Mouse (Mus musculus) liver, adult 2 months (tissue): ENCODE measurements around the gene Cpox. TPM values are rescaled to one million over a fixed set of nuclear protein-coding genes. Genes with fewer than 3 reads are reported as not detected.

ENCODE experiments used
- DNase-seq: peaks from one replicate; pipeline ENCODE4 v3.0.0-alpha.2; 2011; ENCODE audit warnings: low read depth, low spot score; ENCODE audit errors: extremely low read depth
- H3K27ac ChIP-seq: fragments of 200-500 bp; replicated peaks from 2 replicates; pipeline ENCODE4 v1.5.1; 2012; ENCODE audit warnings: low read depth, mild to moderate bottlenecking, control low read depth, inconsistent platforms, low read length; ENCODE audit not compliant: insufficient read depth
- H3K27me3 ChIP-seq: fragments of 200-500 bp; 2 replicates; pipeline ENCODE4 v1.6.1; 2012; ENCODE audit warnings: mild to moderate bottlenecking, moderate library complexity, low read length, inconsistent platforms; ENCODE audit not compliant: control insufficient read depth, insufficient read depth
- H3K36me3 ChIP-seq: fragments of 200-500 bp; 2 replicates; pipeline ENCODE4 v1.6.1; 2012; ENCODE audit warnings: low read length, inconsistent platforms; ENCODE audit not compliant: control insufficient read depth, insufficient read depth
- H3K4me1 ChIP-seq: fragments of 200-500 bp; 2 replicates; pipeline ENCODE4 v1.6.1; 2011; ENCODE audit warnings: low read length; ENCODE audit not compliant: control insufficient read depth, insufficient read depth
- H3K4me3 ChIP-seq: fragments of 200-500 bp; 2 replicates; pipeline ENCODE4 v1.5.1; 2011; ENCODE audit warnings: low read depth, mild to moderate bottlenecking, control low read depth, low read length, moderate library complexity; ENCODE audit not compliant: insufficient read depth
- H3K79me2 ChIP-seq: fragments of 200-500 bp; 2 replicates; pipeline ENCODE4 v1.6.1; 2012; ENCODE audit warnings: inconsistent platforms, mild to moderate bottlenecking, low read length, moderate library complexity; ENCODE audit not compliant: control insufficient read depth, insufficient read depth
- H3K9ac ChIP-seq: fragments of 200-500 bp; 2 replicates; pipeline ENCODE4 v1.6.1; 2012; ENCODE audit warnings: low read depth, mild to moderate bottlenecking, control low read depth, inconsistent platforms, low read length
- CTCF ChIP-seq: fragments of 200-500 bp; IDR thresholded peaks from 2 replicates; pipeline ENCODE4 v1.5.1; 2011; ENCODE audit warnings: low read depth, low read length, control low read depth
- POLR2A ChIP-seq: fragments of 200-500 bp; IDR thresholded peaks from 2 replicates; pipeline ENCODE4 v1.6.1; 2011; ENCODE audit warnings: low read length, control low read depth; ENCODE audit not compliant: insufficient read depth; ENCODE audit errors: extremely low read depth
- WGBS: fragments of 180-500 bp; shearing (Covaris S2); methylation state at CpG from one replicate; pipeline ENCODE4 v1.1.7; 2018; 5-methylcytosine and 5-hydroxymethylcytosine counted together
- polyA plus RNA-seq: library from polyadenylated mRNA; depleted of rRNA; stranded (reverse); fragments of >200 nt; gene quantifications from 2 replicates; pipeline ENCODE4 v1.2.3, GENCODE M21; 2012
- total RNA-seq: library from RNA; depleted of rRNA; stranded (reverse); fragments of >200 nt; gene quantifications from 2 replicates; pipeline ENCODE4 v1.2.3, GENCODE M21; 2014

Gene Cpox
- total and polyA plus RNA-seq, 2 experiments: 68.1 to 75.2 TPM

DNA sequence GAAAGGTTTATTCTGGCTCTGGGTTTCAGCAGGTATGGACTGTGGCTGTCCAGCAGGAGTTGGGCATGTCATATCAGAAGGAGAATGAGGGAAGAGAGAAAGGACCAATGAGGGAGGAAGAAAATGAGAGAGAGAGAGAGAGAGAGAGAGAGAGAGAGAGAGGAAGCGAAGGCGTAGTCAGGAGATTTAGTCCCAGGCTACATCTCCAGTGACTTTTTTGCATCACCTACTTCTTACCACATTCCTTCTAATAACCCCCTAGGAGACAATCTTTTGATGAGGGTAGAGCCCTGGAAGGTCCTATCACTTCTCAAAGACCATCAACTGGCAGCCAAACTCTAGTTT, 41.8 kb upstream of the Cpox start:
- Histone ChIP-seq H3K4me3 (no peak overlapping the region), H3K4me1 (peaks cover 3% of the 10 kb centered on the region; the same call in 1 of the 2 replicates), H3K27ac (peak overlapping the region; percentile 56; the same call in 1 of the 2 replicates), H3K36me3 (no peaks in the 10 kb centered on the region), H3K79me2 (no peaks in the 10 kb centered on the region), H3K27me3 (no peaks in the 10 kb centered on the region), H3K9ac (no peak overlapping the region)
- 65% methylated on average over 2 of the region's 2 CpGs for WGBS
- no peak for DNase-seq
- TF ChIP-seq CTCF (no peak), POLR2A (no peak)

DNA sequence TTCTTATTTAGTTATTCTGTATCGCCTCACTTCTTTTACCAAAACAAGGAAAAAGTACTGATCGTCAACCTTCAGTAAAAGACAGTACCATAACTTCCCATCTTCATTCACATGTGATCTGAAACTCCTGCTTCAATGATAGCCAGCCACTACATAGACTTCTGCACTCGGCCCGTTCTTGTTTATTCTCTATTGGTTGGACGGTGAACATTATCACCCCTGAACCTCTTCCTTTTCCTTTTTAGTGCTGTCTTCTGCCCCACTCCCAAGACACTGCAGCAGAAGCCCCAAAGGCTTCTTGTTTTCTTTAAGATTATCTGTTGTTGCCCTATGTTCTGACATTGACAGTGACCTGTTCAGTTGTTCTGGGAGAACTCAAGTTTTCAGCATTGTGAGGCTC, 41.1 kb upstream of the Cpox start:
- no peaks in the 10 kb centered on the region for H3K79me2 ChIP-seq
- peaks cover 3% of the 10 kb centered on the region; the same call in 1 of the 2 replicates for H3K4me1 ChIP-seq
- H3K36me3 ChIP-seq: no peaks in the 10 kb centered on the region
- H3K27ac ChIP-seq: no peak overlapping the region
- TF ChIP-seq CTCF: no peak
- TF ChIP-seq POLR2A: no peak
- no peak for DNase-seq
- no peak overlapping the region for H3K4me3 ChIP-seq
- no peak overlapping the region for H3K9ac ChIP-seq
- 93% methylated on average over 5 of the region's 5 CpGs for WGBS
- H3K27me3 ChIP-seq: no peaks in the 10 kb centered on the region

DNA sequence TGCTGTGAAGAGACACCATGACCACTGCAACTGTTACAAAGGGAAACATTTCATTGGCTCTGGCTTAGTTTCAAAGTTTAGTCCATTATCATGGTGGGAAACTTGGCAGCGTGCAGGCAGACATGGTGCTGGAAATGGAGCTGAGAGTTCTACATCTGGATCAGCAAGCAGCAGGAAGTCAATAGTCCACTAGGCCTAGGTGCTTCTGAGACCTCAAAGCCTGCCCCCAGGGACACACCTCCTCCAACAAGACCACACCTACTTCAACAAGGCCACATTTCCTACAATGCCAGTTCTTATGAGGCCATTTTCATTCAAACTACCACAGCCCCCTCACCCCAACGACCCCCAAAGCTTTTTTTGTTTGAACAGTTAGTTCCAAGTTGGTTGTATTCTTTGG, 40.4 kb upstream of the Cpox start:
- no peak overlapping the region for H3K27ac ChIP-seq
- no peaks in the 10 kb centered on the region for H3K36me3 ChIP-seq
- peaks cover 3% of the 10 kb centered on the region; the same call in 1 of the 2 replicates for H3K4me1 ChIP-seq
- WGBS: 50% methylated on average over 2 of the region's 2 CpGs
- H3K9ac ChIP-seq: no peak overlapping the region
- no peaks in the 10 kb centered on the region for H3K27me3 ChIP-seq
- no peaks in the 10 kb centered on the region for H3K79me2 ChIP-seq
- H3K4me3 ChIP-seq: no peak overlapping the region
- peak; percentile 48 for DNase-seq
- TF ChIP-seq CTCF (no peak), POLR2A (no peak)

GRCm38 (mm10) chr16:58635866-58636265, 34.2 kb upstream of the Cpox start:
- no peak for DNase-seq
- Histone ChIP-seq H3K4me1 (no peaks in the 10 kb centered on the region; the same call in 1 of the 2 replicates), H3K27me3 (no peaks in the 10 kb centered on the region), H3K4me3 (no peak overlapping the region), H3K9ac (no peak overlapping the region), H3K27ac (no peak overlapping the region), H3K36me3 (no peaks in the 10 kb centered on the region), H3K79me2 (no peaks in the 10 kb centered on the region)
- WGBS: 41% methylated on average over 2 of the region's 2 CpGs
- no peak for TF ChIP-seq POLR2A
- TF ChIP-seq CTCF: no peak

GRCm38 (mm10) chr16:58637448-58637847, 32.6 kb upstream of the Cpox start:
- TF ChIP-seq CTCF (no peak), POLR2A (no peak)
- H3K4me1 ChIP-seq: no peaks in the 10 kb centered on the region; the same call in 1 of the 2 replicates
- no peak for DNase-seq
- H3K9ac ChIP-seq: no peak overlapping the region
- no peak overlapping the region for H3K4me3 ChIP-seq
- no peak overlapping the region for H3K27ac ChIP-seq
- WGBS: 90% methylated on average over 4 of the region's 4 CpGs
- no peaks in the 10 kb centered on the region for H3K27me3 ChIP-seq
- H3K36me3 ChIP-seq: no peaks in the 10 kb centered on the region
- no peaks in the 10 kb centered on the region for H3K79me2 ChIP-seq

- 93% methylated on average over 7 of the region's 7 CpGs for WGBS
- no peak for DNase-seq
- TF ChIP-seq POLR2A (no peak), CTCF (no peak)
- H3K9ac ChIP-seq: no peak overlapping the region
- H3K36me3 ChIP-seq: no peaks in the 10 kb centered on the region
- no peaks in the 10 kb centered on the region for H3K27me3 ChIP-seq
- H3K4me3 ChIP-seq: no peak overlapping the region
- no peak overlapping the region for H3K27ac ChIP-seq
- H3K4me1 ChIP-seq: no peaks in the 10 kb centered on the region; the same call in 1 of the 2 replicates
- no peaks in the 10 kb centered on the region for H3K79me2 ChIP-seq
Observed at GRCm38 (mm10) chr16:58638016-58638415, 32.1 kb upstream of the Cpox start.

- H3K79me2 ChIP-seq: no peaks in the 10 kb centered on the region
- H3K4me3 ChIP-seq: no peak within 1 kb of the TSS
- no peaks in the 10 kb centered on the region for H3K27me3 ChIP-seq
- 45% methylated on average over 3 of the region's 3 CpGs for WGBS
- TF ChIP-seq CTCF (no peak), POLR2A (no peak)
- H3K4me1 ChIP-seq: no peaks in the 10 kb centered on the region; the same call in 1 of the 2 replicates
- no peak within 1 kb of the TSS for H3K27ac ChIP-seq
- no peak within 1 kb of the TSS for H3K9ac ChIP-seq
- no peak for DNase-seq
- no peaks in the 10 kb centered on the region for H3K36me3 ChIP-seq
Observed at GRCm38 (mm10) chr16:58638689-58639175, 31.4 kb upstream of the Cpox start, which contains the start of gene E330017A01Rik. E330017A01Rik (minus strand) TSS chr16:58638739.
